Mouse (Mus musculus) lung, adult 2 months (tissue): Measurements from ENCODE around the gene Elf5. TPM values are rescaled to one million over a fixed set of nuclear protein-coding genes. Genes with fewer than 3 reads are reported as not detected.

Source experiments
- DNase-seq: peaks from one replicate; pipeline ENCODE4 v3.0.0; 2022
- H3K4me1 ChIP-seq: fragments of 200-500 bp; 2 replicates; pipeline ENCODE4 v1.6.1; 2011; ENCODE audit warnings: low read length; ENCODE audit not compliant: control insufficient read depth, insufficient read depth
- H3K4me3 ChIP-seq: fragments of 200-500 bp; replicated peaks from 2 replicates; pipeline ENCODE3; 2011; ENCODE audit warnings: low read depth, mild to moderate bottlenecking, control low read depth, low read length; ENCODE audit errors: extremely low read depth
- CTCF ChIP-seq: fragments of 200-500 bp; IDR thresholded peaks from 2 replicates; pipeline ENCODE4 v1.5.1; 2011; ENCODE audit warnings: mild to moderate bottlenecking, low read length, control low read depth; ENCODE audit not compliant: insufficient read depth
- POLR2A ChIP-seq: fragments of 200-500 bp; IDR thresholded peaks from 2 replicates; pipeline ENCODE4 v1.6.1; 2011; ENCODE audit warnings: low read depth, mild to moderate bottlenecking, control low read depth, low read length, borderline replicate concordance; ENCODE audit errors: extremely low read depth
- WGBS: fragments of 180-500 bp; shearing (Covaris S2); methylation state at CpG from one replicate; pipeline ENCODE4 v1.1.7; 2018; 5-methylcytosine and 5-hydroxymethylcytosine counted together
- polyA plus RNA-seq: library from polyadenylated mRNA; depleted of rRNA; stranded (reverse); fragments of >200 nt; gene quantifications from 2 replicates; pipeline ENCODE4 v1.2.3, GENCODE M21; 2012

Elf5 gene
- polyA plus RNA-seq, 1 experiment, result 55.4 TPM

GRCm38 (mm10) chr2:103464524-103464923 is 53.0 kb downstream of the Elf5 start:
- Histone ChIP-seq H3K4me1 (no peaks in the 10 kb centered on the region), H3K4me3 (no peak overlapping the region)
- TF ChIP-seq POLR2A (no peak), CTCF (no peak)
- 89% methylated on average over 8 of the region's 8 CpGs for WGBS
- no peak for DNase-seq

GRCm38 (mm10) chr2:103465429-103465828 is 53.9 kb downstream of the Elf5 start:
- no peak for DNase-seq
- Histone ChIP-seq H3K4me3 (no peak overlapping the region), H3K4me1 (no peaks in the 10 kb centered on the region)
- TF ChIP-seq POLR2A (no peak), CTCF (no peak)
- WGBS, result 87% methylated on average over 11 of the region's 11 CpGs

GRCm38 (mm10) chr2:103466272-103466671 is 54.8 kb downstream of the Elf5 start:
- Histone ChIP-seq H3K4me1 (no peaks in the 10 kb centered on the region), H3K4me3 (no peak overlapping the region)
- WGBS, result 67% methylated on average over 3 of the region's 3 CpGs
- TF ChIP-seq CTCF (no peak), POLR2A (no peak)
- DNase-seq, result no peak

- H3K4me1 ChIP-seq, result no peaks in the 10 kb centered on the region
- TF ChIP-seq POLR2A (no peak), CTCF (no peak)
- 64% methylated on average over 10 of the region's 10 CpGs for WGBS
- H3K4me3 ChIP-seq, result no peak overlapping the region
- peak; percentile 64 for DNase-seq
Observed at GRCm38 (mm10) chr2:103466984-103467588, 55.6 kb downstream of the Elf5 start.

GRCm38 (mm10) chr2:103473362-103473761 is 61.9 kb downstream of the Elf5 start:
- TF ChIP-seq CTCF, result no peak
- no peak for TF ChIP-seq POLR2A
- no peaks in the 10 kb centered on the region; the same call in 1 of the 2 replicates for H3K4me1 ChIP-seq
- 94% methylated on average over 3 of the region's 3 CpGs for WGBS
- H3K4me3 ChIP-seq, result no peak overlapping the region
- DNase-seq, result no peak

GRCm38 (mm10) chr2:103476180-103476579 is 64.7 kb downstream of the Elf5 start:
- DNase-seq, result no peak
- WGBS, result 91% methylated on average over 2 of the region's 2 CpGs
- no peak overlapping the region for H3K4me3 ChIP-seq
- H3K4me1 ChIP-seq, result peaks cover 3% of the 10 kb centered on the region; the same call in 1 of the 2 replicates
- TF ChIP-seq CTCF, result no peak
- TF ChIP-seq POLR2A, result no peak

GRCm38 (mm10) chr2:103476657-103477056 is 65.2 kb downstream of the Elf5 start:
- H3K4me3 ChIP-seq, result no peak overlapping the region
- peaks cover 3% of the 10 kb centered on the region; the same call in 1 of the 2 replicates for H3K4me1 ChIP-seq
- WGBS, result 65% methylated on average over 11 of the region's 11 CpGs
- TF ChIP-seq CTCF (no peak), POLR2A (no peak)
- DNase-seq, result no peak

GRCm38 (mm10) chr2:103477456-103477855 is 66.0 kb downstream of the Elf5 start:
- no peak for DNase-seq
- TF ChIP-seq POLR2A (no peak), CTCF (no peak)

GRCm38 (mm10) chr2:103478326-103478725 is 66.8 kb downstream of the Elf5 start:
- Histone ChIP-seq H3K4me3 (no peak overlapping the region), H3K4me1 (peaks cover 5% of the 10 kb centered on the region)
- 93% methylated on average over 3 of the region's 3 CpGs for WGBS
- no peak for TF ChIP-seq POLR2A
- no peak for TF ChIP-seq CTCF
- DNase-seq, result no peak

More at GRCm38 (mm10) chr2:103477456-103477855, 66.0 kb downstream of the Elf5 start:
- Histone ChIP-seq H3K4me1 (peaks cover 3% of the 10 kb centered on the region; the same call in 1 of the 2 replicates), H3K4me3 (no peak overlapping the region)
- 56% methylated on average over 4 of the region's 4 CpGs for WGBS

- Histone ChIP-seq H3K4me1 (peaks cover 11% of the 10 kb centered on the region), H3K4me3 (no peak overlapping the region)
- TF ChIP-seq CTCF, result no peak
- no peak for TF ChIP-seq POLR2A
- whole genome bisulfite sequencing, result 63% methylated on average over 8 of the region's 8 CpGs
- DNase-seq, result no peak
Observed at GRCm38 (mm10) chr2:103480240-103480639, 68.8 kb downstream of the Elf5 start.
